ENCODE assay signal across 12 mouse cellular contexts in genomic region chr4:43965856-43966535, GRCm38 (mm10). TPM values are rescaled to one million over a fixed set of nuclear protein-coding genes. Genes with fewer than 3 reads are reported as not detected.
DNase-seq lines count a peak whose midpoint lies in the region; ATAC-seq and TF ChIP-seq lines count a peak whose summit lies in the region.
"Had no signal": no experiment of that assay in that cellular context is flagged by ENCODE, and none has a peak within 500 bp of the region (broad histone marks: within the 10 kb centered on the region; RNA-seq: fewer than 3 reads in every experiment).

No protein-coding gene starts in this region.

- intact Hi-C loops in heart, postnatal 25 days (cut with DNase I), result no loop called here

- H3K27ac ChIP-seq in liver, postnatal 0 days (ENCODE audit: low read depth), result peak overlapping the region; percentile 96
- peak overlapping the region; percentile 39 for H3K27ac ChIP-seq in small intestine, adult 2 months (ENCODE audit: insufficient read depth, low read depth, low read length)
- no peak overlapping the region for H3K27ac ChIP-seq in forebrain, embryonic 11.5 days (ENCODE audit: low read depth, low read length)

- WGBS in liver, postnatal 0 days (ENCODE audit: insufficient replicate concordance), result 66% methylated on average over 7 of the region's 7 CpGs
- 69% methylated on average over 7 of the region's 7 CpGs for WGBS in small intestine, adult 2 months
- 82% methylated on average over 7 of the region's 7 CpGs for WGBS in forebrain, embryonic 11.5 days

- H3K4me3 ChIP-seq in liver, postnatal 0 days (ENCODE audit: low read depth, low read length), result no peak overlapping the region
- H3K4me3 ChIP-seq in small intestine, adult 2 months (ENCODE audit: low read depth, low read length), result no peak overlapping the region
- no peak overlapping the region for H3K4me3 ChIP-seq in forebrain, embryonic 11.5 days (ENCODE audit: low read depth, low read length)

- H3K36me3 ChIP-seq in liver, postnatal 0 days (replicated peaks; ENCODE audit: insufficient read depth, low read length), result peaks cover 14% of the 10 kb centered on the region
- H3K36me3 ChIP-seq in small intestine, adult 2 months (ENCODE audit: control insufficient read depth, insufficient read depth, low read length), result peaks cover under 1% of the 10 kb centered on the region; the same call in 1 of the 2 replicates
- H3K36me3 ChIP-seq in forebrain, embryonic 11.5 days (ENCODE audit: control insufficient read depth, insufficient read depth, low read length), result no peaks in the 10 kb centered on the region

- peak overlapping the region; percentile 34 for H3K9ac ChIP-seq in liver, postnatal 0 days (replicated peaks)
- no peak overlapping the region for H3K9ac ChIP-seq in forebrain, embryonic 11.5 days (ENCODE audit: low read length)

- no peak for TF ChIP-seq CTCF in liver, postnatal 0 days (IDR thresholded peaks at IDR 0.05; ENCODE audit: low read depth)
- TF ChIP-seq CTCF in small intestine, adult 2 months (IDR thresholded peaks at IDR 0.05; ENCODE audit: extremely low read depth, insufficient read length, insufficient replicate concordance, low read depth, low read length), result no peak

- 0 out of 2 replicates have a peak, but pooled peaks have one; percentile 41 for ATAC-seq in common myeloid progenitor, adult 5-6 weeks (replicated peaks; ENCODE audit: low read depth, poor library complexity, severe bottlenecking)
- peak; percentile 16; the same call in 1 of the 2 replicates for ATAC-seq in liver, postnatal 0 days
- ATAC-seq in forebrain, embryonic 11.5 days (replicated peaks; ENCODE audit: low FRiP score), result no peak

- peak overlapping the region; percentile 71 for H3K4me2 ChIP-seq in liver, postnatal 0 days (ENCODE audit: low read depth, low read length)
- H3K4me2 ChIP-seq in forebrain, embryonic 11.5 days (ENCODE audit: low read depth, low read length, severe bottlenecking), result no peak overlapping the region

- no peak for TF ChIP-seq POLR2A in small intestine, adult 2 months (IDR thresholded peaks at IDR 0.05; ENCODE audit: low read depth, low read length)

- no peaks in the 10 kb centered on the region for H3K9me3 ChIP-seq in liver, postnatal 0 days (ENCODE audit: low read length)
- H3K9me3 ChIP-seq in forebrain, embryonic 11.5 days (ENCODE audit: control insufficient read depth, low read length), result no peaks in the 10 kb centered on the region

- peak; percentile 31 to 55 for DNase-seq in heart, adult 18-20 months
- DNase-seq in heart, postnatal 25 days (ENCODE audit: low spot score), result no peak
- DNase-seq in liver, postnatal 0 days, result no peak
- no peak for DNase-seq in forebrain, embryonic 11.5 days (ENCODE audit: low spot score)
- DNase-seq in yolk sac, embryonic 10.5 days (ENCODE audit: low spot score), result no peak
- no peak for DNase-seq in kidney, adult 11 months

- no peak for TF ChIP-seq EP300 in liver, postnatal 0 days (IDR thresholded peaks at IDR 0.05; ENCODE audit: low read depth)

- peaks cover 77% of the 10 kb centered on the region for H3K4me1 ChIP-seq in liver, postnatal 0 days (ENCODE audit: insufficient read depth)
- H3K4me1 ChIP-seq in small intestine, adult 2 months (ENCODE audit: control insufficient read depth, insufficient read depth, insufficient read length, low read length), result peaks cover 31% of the 10 kb centered on the region
- peaks cover 3% of the 10 kb centered on the region; the same call in 1 of the 2 replicates for H3K4me1 ChIP-seq in forebrain, embryonic 11.5 days (replicated peaks; ENCODE audit: control insufficient read depth, insufficient read depth, low read length)

- no peaks in the 10 kb centered on the region for H3K27me3 ChIP-seq in liver, postnatal 0 days (ENCODE audit: insufficient read depth, low read length)
- no peaks in the 10 kb centered on the region for H3K27me3 ChIP-seq in small intestine, adult 2 months (ENCODE audit: control insufficient read depth, insufficient read depth, low read length)
- H3K27me3 ChIP-seq in forebrain, embryonic 11.5 days (ENCODE audit: control insufficient read depth, insufficient read depth, low read length), result no peaks in the 10 kb centered on the region

RNA-seq across cellular contexts. Expression of gene Glipr2, which starts 8.8 kb away (rescaled TPM):
- total RNA-seq in heart, adult 18-20 months (2021), result 1 to 10 TPM; 3.3 to 4.4 TPM
- 1 to 10 TPM; 3.6 to 4.3 TPM for total RNA-seq in heart, postnatal 25 days (2021)
- 16.3 TPM in 2 replicates for total RNA-seq in common myeloid progenitor, adult 5-6 weeks (2017)
- polyA plus RNA-seq in liver, postnatal 0 days (2015; fragmentation: Nextera tagmentation; extraction: Ambion mirVana), result 19.4 and 20.4 TPM in 2 replicates
- polyA plus RNA-seq in small intestine, adult 2 months (2012; rRNA removed), result 3.2 and 9.7 TPM in 2 replicates
- polyA plus RNA-seq in forebrain, embryonic 11.5 days (2014; fragmentation: Nextera tagmentation; extraction: Ambion mirVana), result 75.5 and 79.1 TPM in 2 replicates

RNA-seq across cellular contexts. Expression of gene Ccin, which starts 17.3 kb away (rescaled TPM):
- not detected for total RNA-seq in heart, adult 18-20 months (2021)
- not detected for total RNA-seq in heart, postnatal 25 days (2021)
- total RNA-seq in common myeloid progenitor, adult 5-6 weeks (2017), result not detected in 2 replicates
- polyA plus RNA-seq in liver, postnatal 0 days (2015; fragmentation: Nextera tagmentation; extraction: Ambion mirVana), result not detected in 2 replicates
- polyA plus RNA-seq in small intestine, adult 2 months (2012; rRNA removed), result not detected in 2 replicates
- not detected in 2 replicates for polyA plus RNA-seq in forebrain, embryonic 11.5 days (2014; fragmentation: Nextera tagmentation; extraction: Ambion mirVana)
- total RNA-seq: layer of hippocampus, postnatal 25 days; liver, adult 2 months had no signal
- polyA plus RNA-seq: heart, embryonic 14.5 days; intestine, embryonic 16.5 days; liver, adult 2 months had no signal

RNA-seq across cellular contexts. Expression of gene Clta, which starts 38.3 kb away (rescaled TPM):
- total RNA-seq in heart, adult 18-20 months (2021), result 10 to 100 TPM; 79.0 to 83.2 TPM
- total RNA-seq in heart, postnatal 25 days (2021), result 10 to 100 TPM; 77.8 to 84.2 TPM
- 316 and 331 TPM in 2 replicates for total RNA-seq in common myeloid progenitor, adult 5-6 weeks (2017)
- 136 and 144 TPM in 2 replicates for polyA plus RNA-seq in liver, postnatal 0 days (2015; fragmentation: Nextera tagmentation; extraction: Ambion mirVana)
- 119 and 280 TPM in 2 replicates for polyA plus RNA-seq in small intestine, adult 2 months (2012; rRNA removed)
- polyA plus RNA-seq in forebrain, embryonic 11.5 days (2014; fragmentation: Nextera tagmentation; extraction: Ambion mirVana), result 211 and 223 TPM in 2 replicates

Comparison
In these comparisons a context has a peak if more than half of its experiments do, and no peak if none do; other contexts are left out.
1. DNase-seq: peak in heart, adult 18-20 months (2 of 2); none in heart, postnatal 25 days (single experiment), liver, postnatal 0 days (single experiment), forebrain, embryonic 11.5 days (single experiment), yolk sac, embryonic 10.5 days (single experiment) and kidney, adult 11 months (single experiment).